Mouse (Mus musculus): ENCODE measurements around the gene Gm11027.

DNA sequence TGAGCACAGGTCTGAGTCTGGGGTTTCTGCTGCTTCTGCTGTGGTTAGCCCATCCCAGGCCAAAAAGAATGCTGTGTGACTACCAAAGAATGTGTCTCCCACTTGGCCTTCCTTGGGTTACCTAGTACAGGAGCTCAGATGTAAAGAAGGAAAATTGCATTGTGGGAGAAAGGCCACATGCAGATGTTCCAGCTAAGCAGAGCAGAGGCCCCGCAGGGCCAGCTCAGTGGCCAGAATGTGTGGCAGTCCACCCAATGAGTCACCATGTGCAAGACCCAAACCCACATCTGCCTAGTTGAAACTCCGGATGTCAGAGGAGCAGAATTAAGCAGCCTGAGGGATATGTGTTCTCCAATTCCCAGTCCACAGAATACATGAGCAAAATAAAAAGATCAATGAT lies 16.9 kb upstream of the Gm11027 start:
- TF ChIP-seq CTCF (IDR thresholded peaks at IDR 0.05; ENCODE audit: control insufficient read depth, insufficient read depth, insufficient replicate concordance, low read depth, low read length) (no peak), POLR2A (IDR thresholded peaks at IDR 0.05; ENCODE audit: control insufficient read depth, low read depth, low read length) (no peak)
